Mouse (Mus musculus): ENCODE measurements around the gene Chka. TPM values are rescaled to one million over a fixed set of nuclear protein-coding genes. Genes with fewer than 3 reads are reported as not detected.

Chka gene
- polyA plus RNA-seq, 1 experiment from 2014 or later: 57.5 TPM

- H3K27ac ChIP-seq: no peak overlapping the region
- 94% methylated on average over 4 of the region's 4 CpGs for WGBS
- no peak overlapping the region for H3K4me3 ChIP-seq
Measured at GRCm38 (mm10) chr19:3899618-3900017, 48.0 kb downstream of the Chka start.

GRCm38 (mm10) chr19:3902966-3903365, 51.4 kb downstream of the Chka start:
- no peak for DNase-seq (ENCODE audit: low spot score)
- H3K27ac ChIP-seq: 0 out of 2 replicates have a peak overlapping the region, but pooled peaks have one; percentile 3
- H3K9me3 ChIP-seq: no peaks in the 10 kb centered on the region
- peaks cover 9% of the 10 kb centered on the region; the same call in 1 of the 2 replicates for H3K27me3 ChIP-seq (ENCODE audit: insufficient read depth, poor library complexity, severe bottlenecking)
- H3K4me3 ChIP-seq: no peak overlapping the region
- peaks cover 24% of the 10 kb centered on the region for H3K36me3 ChIP-seq
- WGBS: 82% methylated on average over 12 of the region's 12 CpGs
- H3K4me1 ChIP-seq (replicated peaks): peaks cover 47% of the 10 kb centered on the region

More at GRCm38 (mm10) chr19:3899618-3900017, 48.0 kb downstream of the Chka start:
- H3K4me1 ChIP-seq (replicated peaks): peaks cover 39% of the 10 kb centered on the region
- DNase-seq (ENCODE audit: low spot score): no peak
- H3K36me3 ChIP-seq: peaks cover 54% of the 10 kb centered on the region
- H3K27me3 ChIP-seq (ENCODE audit: insufficient read depth, poor library complexity, severe bottlenecking): no peaks in the 10 kb centered on the region
- no peaks in the 10 kb centered on the region for H3K9me3 ChIP-seq

DNA sequence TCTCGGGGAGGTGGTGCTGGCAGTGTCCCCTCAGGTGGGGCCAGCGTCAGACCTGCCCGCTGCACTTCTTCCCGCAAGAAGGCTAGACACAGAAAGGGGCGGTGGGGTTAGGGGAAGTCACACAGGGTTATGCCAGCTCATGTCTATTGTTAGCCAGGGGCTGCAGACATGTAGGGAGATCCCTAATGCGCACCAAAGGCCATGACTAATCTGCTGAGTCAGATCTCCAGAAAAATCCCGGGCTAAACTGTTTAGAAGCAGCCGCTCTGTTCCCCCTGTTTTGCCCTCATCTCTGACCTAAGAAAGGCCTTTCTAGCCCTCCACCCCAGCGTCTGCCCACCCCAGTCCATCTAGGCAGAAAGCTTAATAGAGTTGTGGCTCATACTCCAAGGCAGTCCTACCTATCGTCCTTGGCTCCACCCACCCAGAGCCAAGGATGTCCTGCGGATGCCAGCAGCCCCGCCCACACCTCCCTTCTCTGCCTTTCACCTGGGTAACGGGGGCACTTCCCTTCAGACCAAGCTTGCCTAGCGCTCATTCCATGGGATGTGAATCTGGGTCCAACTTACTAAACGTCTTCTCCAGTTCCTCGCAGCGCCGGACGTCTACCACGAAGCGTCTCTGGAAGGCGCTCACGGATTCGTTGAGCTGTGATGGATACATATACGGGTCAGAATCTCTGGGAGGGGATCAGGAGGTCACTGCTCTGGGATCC, 52.2 kb downstream of the Chka start:
- 62% methylated on average over 25 of the region's 25 CpGs for WGBS
- Histone ChIP-seq H3K27me3 (ENCODE audit: insufficient read depth, poor library complexity, severe bottlenecking) (peaks cover 9% of the 10 kb centered on the region; the same call in 1 of the 2 replicates), H3K27ac (peak overlapping the region; percentile 18; the same call in 1 of the 2 replicates), H3K4me3 (no peak overlapping the region), H3K4me1 (replicated peaks) (peaks cover 47% of the 10 kb centered on the region), H3K36me3 (peaks cover 32% of the 10 kb centered on the region), H3K9me3 (no peaks in the 10 kb centered on the region)
- no peak for DNase-seq (ENCODE audit: low spot score)

GRCm38 (mm10) chr19:3904363-3904675, 52.7 kb downstream of the Chka start:
- 0 out of 2 replicates have a peak overlapping the region, but pooled peaks have one; percentile 18 for H3K27ac ChIP-seq
- peaks cover 37% of the 10 kb centered on the region for H3K36me3 ChIP-seq
- peaks cover 47% of the 10 kb centered on the region for H3K4me1 ChIP-seq (replicated peaks)
- H3K27me3 ChIP-seq (ENCODE audit: insufficient read depth, poor library complexity, severe bottlenecking): peaks cover 9% of the 10 kb centered on the region; the same call in 1 of the 2 replicates
- DNase-seq (ENCODE audit: low spot score): no peak
- H3K9me3 ChIP-seq: no peaks in the 10 kb centered on the region
- no peak overlapping the region for H3K4me3 ChIP-seq
- WGBS: 64% methylated on average over 10 of the region's 10 CpGs

DNA sequence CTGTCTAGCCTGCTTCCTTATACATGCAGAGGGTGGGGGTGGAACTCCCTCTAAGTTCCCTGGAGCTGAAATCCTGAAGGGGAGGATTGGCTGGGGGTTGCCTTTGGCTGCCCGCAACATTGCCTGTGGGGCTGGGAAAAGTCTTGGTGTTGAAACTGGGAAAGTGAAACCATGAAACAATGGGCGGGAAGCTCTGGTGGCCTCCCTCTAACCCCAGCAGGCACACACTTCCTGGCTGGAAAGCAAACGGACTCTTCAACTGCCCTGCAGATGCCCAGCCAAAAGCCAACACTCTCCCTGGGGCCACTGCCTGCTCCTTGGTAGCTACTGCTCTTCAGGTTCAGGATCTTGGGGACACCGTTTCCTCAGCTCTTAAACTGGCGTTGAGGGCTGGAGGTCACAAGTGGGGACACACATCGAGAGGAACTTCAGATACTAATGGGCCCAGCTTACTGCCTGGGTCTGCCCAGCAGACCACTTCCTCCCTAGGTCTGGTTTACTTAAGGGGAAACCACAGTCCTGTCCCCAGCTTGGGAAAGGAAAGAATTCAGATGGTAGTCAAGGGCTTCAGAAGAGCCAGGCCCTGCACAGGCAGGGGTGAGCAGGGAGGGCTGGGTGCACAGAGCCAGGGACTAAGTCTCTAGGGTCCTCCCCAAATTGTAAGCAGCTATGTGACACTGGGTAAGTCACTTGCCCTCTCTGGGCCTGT, 53.8 kb downstream of the Chka start:
- DNase-seq (ENCODE audit: low spot score): peak; percentile 34
- Histone ChIP-seq H3K27ac (peak overlapping the region; percentile 73), H3K36me3 (peaks cover 48% of the 10 kb centered on the region), H3K4me1 (replicated peaks) (peaks cover 47% of the 10 kb centered on the region), H3K9me3 (no peaks in the 10 kb centered on the region), H3K4me3 (peak overlapping the region; percentile 53), H3K27me3 (ENCODE audit: insufficient read depth, poor library complexity, severe bottlenecking) (peaks cover 9% of the 10 kb centered on the region; the same call in 1 of the 2 replicates)
- 48% methylated on average over 6 of the region's 6 CpGs for WGBS

GRCm38 (mm10) chr19:3906326-3906725, 54.8 kb downstream of the Chka start:
- H3K36me3 ChIP-seq: peaks cover 56% of the 10 kb centered on the region
- no peaks in the 10 kb centered on the region for H3K9me3 ChIP-seq
- no peak for DNase-seq (ENCODE audit: low spot score)
- peak overlapping the region; percentile 53 for H3K4me3 ChIP-seq
- H3K4me1 ChIP-seq (replicated peaks): peaks cover 47% of the 10 kb centered on the region
- WGBS: 42% methylated on average over 10 of the region's 10 CpGs
- H3K27ac ChIP-seq: peak overlapping the region; percentile 83
- H3K27me3 ChIP-seq (ENCODE audit: insufficient read depth, poor library complexity, severe bottlenecking): peaks cover 9% of the 10 kb centered on the region; the same call in 1 of the 2 replicates

- 6% methylated on average over 36 of the region's 36 CpGs for WGBS
- H3K4me1 ChIP-seq (replicated peaks): peaks cover 55% of the 10 kb centered on the region
Measured at GRCm38 (mm10) chr19:3906795-3907786, 55.5 kb downstream of the Chka start, which contains the start of gene Tcirg1. Tcirg1 (minus strand) TSS chr19:3907133.

DNA sequence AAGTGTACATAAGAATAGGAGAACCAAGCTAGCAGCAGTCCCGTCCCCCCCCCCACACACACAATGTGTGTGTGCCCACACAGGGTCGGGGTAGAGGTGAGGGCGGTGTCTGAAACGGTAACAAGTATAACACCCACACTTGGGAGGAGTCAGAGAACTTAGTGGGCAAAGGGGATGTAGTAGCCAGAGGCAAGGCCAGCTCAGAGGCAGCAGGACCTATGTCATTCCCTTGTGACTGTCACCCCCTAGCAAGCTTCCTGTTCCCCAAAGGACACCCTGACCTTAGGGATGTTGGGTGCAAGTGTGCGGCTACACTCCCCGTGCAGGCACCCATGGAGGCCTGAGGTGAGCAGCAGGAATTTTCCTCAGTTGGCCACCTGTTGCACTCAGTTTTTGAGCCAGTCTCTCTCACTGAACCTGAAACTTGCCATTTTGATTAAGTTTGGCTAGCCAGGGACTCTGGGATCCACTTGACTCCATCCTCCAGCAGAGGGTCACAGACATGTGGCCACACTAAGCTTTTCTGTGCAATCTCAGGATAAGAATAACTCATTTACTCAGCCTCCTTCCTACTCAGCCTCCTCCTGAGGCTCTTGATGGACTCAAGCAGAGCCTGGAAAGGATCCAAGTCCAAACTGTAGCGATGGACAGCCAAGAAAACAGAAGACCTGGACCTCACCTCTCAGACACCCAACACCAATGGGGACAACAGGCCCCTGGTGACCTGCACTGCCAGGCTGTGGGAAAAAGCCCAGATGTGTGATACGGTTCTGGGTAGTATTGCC, 56.5 kb downstream of the Chka start:
- H3K4me1 ChIP-seq (replicated peaks): peaks cover 52% of the 10 kb centered on the region
- H3K36me3 ChIP-seq: peaks cover 40% of the 10 kb centered on the region
- no peak overlapping the region for H3K4me3 ChIP-seq
- 0 out of 2 replicates have a peak overlapping the region, but pooled peaks have one; percentile 83 for H3K27ac ChIP-seq
- DNase-seq (ENCODE audit: low spot score): no peak
- peaks cover 9% of the 10 kb centered on the region; the same call in 1 of the 2 replicates for H3K27me3 ChIP-seq (ENCODE audit: insufficient read depth, poor library complexity, severe bottlenecking)
- 80% methylated on average over 8 of the region's 8 CpGs for WGBS
- no peaks in the 10 kb centered on the region for H3K9me3 ChIP-seq

More at GRCm38 (mm10) chr19:3906795-3907786, 55.5 kb downstream of the Chka start, which contains the start of gene Tcirg1:
- peaks cover 9% of the 10 kb centered on the region; the same call in 1 of the 2 replicates for H3K27me3 ChIP-seq (ENCODE audit: insufficient read depth, poor library complexity, severe bottlenecking)
- no peaks in the 10 kb centered on the region for H3K9me3 ChIP-seq
- peak within 1 kb of the TSS; percentile 53 for H3K4me3 ChIP-seq
- H3K27ac ChIP-seq: peak within 1 kb of the TSS; percentile 83
- peak; percentile 67 for DNase-seq (ENCODE audit: low spot score)
- H3K36me3 ChIP-seq: peaks cover 50% of the 10 kb centered on the region

DNA sequence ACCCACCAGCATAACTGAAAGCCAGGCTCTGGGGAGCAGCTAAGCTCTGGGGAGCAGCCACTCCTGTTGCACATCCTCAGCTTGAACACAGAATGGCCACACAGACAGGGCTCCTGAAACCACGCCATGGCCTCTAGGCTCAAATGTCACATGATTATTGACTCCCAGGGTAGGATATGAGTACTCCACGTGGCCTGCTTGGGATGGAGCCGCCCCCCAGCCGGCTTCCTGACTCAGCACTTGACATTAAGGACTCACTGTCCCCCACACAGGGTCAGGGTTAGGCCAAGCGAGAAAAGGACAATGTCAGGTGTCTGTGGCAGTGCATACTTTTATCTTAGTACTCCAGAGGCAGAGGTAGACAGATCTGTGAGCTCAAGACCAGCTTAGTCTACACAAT, 58.6 kb downstream of the Chka start:
- Histone ChIP-seq H3K4me1 (replicated peaks) (peaks cover 47% of the 10 kb centered on the region), H3K36me3 (peaks cover 35% of the 10 kb centered on the region)
- 82% methylated on average over 5 of the region's 5 CpGs for WGBS

GRCm38 (mm10) chr19:3912337-3913204, 61.0 kb downstream of the Chka start, which contains the start of gene Ndufs8:
Ndufs8 (minus strand) TSS chr19:3912774.
- peaks cover 35% of the 10 kb centered on the region for H3K36me3 ChIP-seq
- peak within 1 kb of the TSS; percentile 67 for H3K4me3 ChIP-seq
- H3K27me3 ChIP-seq (ENCODE audit: insufficient read depth, poor library complexity, severe bottlenecking): no peaks in the 10 kb centered on the region
- H3K4me1 ChIP-seq (replicated peaks): peaks cover 24% of the 10 kb centered on the region
- no peaks in the 10 kb centered on the region for H3K9me3 ChIP-seq
- peak; percentile 96 for DNase-seq (ENCODE audit: low spot score)
- under 1% methylated on average over 43 of the region's 43 CpGs for WGBS
- H3K27ac ChIP-seq: peak within 1 kb of the TSS; percentile 91

More for the DNA sequence above, 58.6 kb downstream of the Chka start:
- no peak for DNase-seq (ENCODE audit: low spot score)
- Histone ChIP-seq H3K27ac (no peak overlapping the region), H3K9me3 (no peaks in the 10 kb centered on the region), H3K27me3 (ENCODE audit: insufficient read depth, poor library complexity, severe bottlenecking) (peaks cover 9% of the 10 kb centered on the region; the same call in 1 of the 2 replicates), H3K4me3 (no peak overlapping the region)

DNA sequence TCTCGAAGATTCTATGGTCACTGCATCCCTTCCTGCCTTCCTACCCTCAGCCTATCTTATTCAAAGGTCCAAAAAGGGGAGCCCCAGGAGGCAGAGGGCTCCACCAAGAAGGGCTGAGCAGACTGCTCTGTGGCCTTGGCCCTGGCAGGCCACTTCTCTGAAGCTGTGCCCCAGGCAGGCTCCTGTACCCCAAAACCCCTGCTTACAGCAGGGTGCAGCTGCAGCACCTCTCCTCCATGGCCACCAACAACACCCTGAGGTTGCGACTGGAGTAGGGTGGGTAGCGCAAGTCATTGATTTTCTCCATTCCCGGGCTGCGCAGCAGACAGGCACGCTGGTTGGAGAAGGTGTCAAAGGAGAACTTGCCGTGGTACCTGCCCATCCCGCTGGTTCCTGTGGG, 62.1 kb downstream of the Chka start:
- H3K9me3 ChIP-seq: no peaks in the 10 kb centered on the region
- peaks cover 25% of the 10 kb centered on the region for H3K36me3 ChIP-seq
- H3K4me3 ChIP-seq: peak overlapping the region; percentile 67
- H3K27ac ChIP-seq: peak overlapping the region; percentile 91
- no peak for DNase-seq (ENCODE audit: low spot score)
- peaks cover 26% of the 10 kb centered on the region for H3K4me1 ChIP-seq (replicated peaks)
- H3K27me3 ChIP-seq (ENCODE audit: insufficient read depth, poor library complexity, severe bottlenecking): no peaks in the 10 kb centered on the region
- 90% methylated on average over 8 of the region's 8 CpGs for WGBS

Data from hindbrain, embryonic 10.5 days (tissue).